Mouse (Mus musculus) embryonic facial prominence, embryonic 10.5 days (tissue): ENCODE results near the gene Phyh. TPM values are rescaled to one million over a fixed set of nuclear protein-coding genes. Genes with fewer than 3 reads are reported as not detected.
"Not testable (repeated sequence)": the region's sequence is repeated elsewhere in the genome, so short reads cannot be mapped to it uniquely, and the experiment has no call there.

Experiments used
- DNase-seq: peaks from one replicate; pipeline ENCODE4 v3.0.0-alpha.2; 2017; ENCODE audit warnings: low spot score
- H3K27ac ChIP-seq: fragments of 300-500 bp; sonication (generic); replicated peaks from 2 replicates; pipeline ENCODE4 v1.5.1; 2016; ENCODE audit warnings: mild to moderate bottlenecking
- H3K27me3 ChIP-seq: fragments of 300-500 bp; sonication (generic); replicated peaks from 2 replicates; pipeline ENCODE4 v1.6.1; 2016; ENCODE audit warnings: low read depth, mild to moderate bottlenecking; ENCODE audit not compliant: poor library complexity, severe bottlenecking
- H3K36me3 ChIP-seq: fragments of 300-500 bp; sonication (generic); replicated peaks from 2 replicates; pipeline ENCODE4 v1.6.1; 2016; ENCODE audit warnings: mild to moderate bottlenecking, moderate library complexity
- H3K4me1 ChIP-seq: fragments of 300-500 bp; sonication (generic); 2 replicates; pipeline ENCODE4 v1.6.1; 2016
- H3K4me3 ChIP-seq: fragments of 300-500 bp; sonication (generic); 2 replicates; pipeline ENCODE4 v1.5.1; 2016; ENCODE audit warnings: mild to moderate bottlenecking, moderate library complexity
- H3K9me3 ChIP-seq: fragments of 300-500 bp; sonication (generic); 2 replicates; pipeline ENCODE4 v1.6.1; 2016; ENCODE audit warnings: mild to moderate bottlenecking
- WGBS: fragments of 180-500 bp; shearing (Covaris S2); methylation state at CpG from one replicate; pipeline ENCODE4 v1.1.7; 2016; 5-methylcytosine and 5-hydroxymethylcytosine counted together
- polyA plus RNA-seq: library from polyadenylated mRNA; unstranded; fragments of >200 nt; fragmentation: Nextera tagmentation; extraction: Ambion mirVana; gene quantifications from 2 replicates; pipeline ENCODE4 v1.2.1, GENCODE M21; 2016

The Phyh gene
- polyA plus RNA-seq, 1 experiment from 2014 or later, result 34.2 TPM

DNA sequence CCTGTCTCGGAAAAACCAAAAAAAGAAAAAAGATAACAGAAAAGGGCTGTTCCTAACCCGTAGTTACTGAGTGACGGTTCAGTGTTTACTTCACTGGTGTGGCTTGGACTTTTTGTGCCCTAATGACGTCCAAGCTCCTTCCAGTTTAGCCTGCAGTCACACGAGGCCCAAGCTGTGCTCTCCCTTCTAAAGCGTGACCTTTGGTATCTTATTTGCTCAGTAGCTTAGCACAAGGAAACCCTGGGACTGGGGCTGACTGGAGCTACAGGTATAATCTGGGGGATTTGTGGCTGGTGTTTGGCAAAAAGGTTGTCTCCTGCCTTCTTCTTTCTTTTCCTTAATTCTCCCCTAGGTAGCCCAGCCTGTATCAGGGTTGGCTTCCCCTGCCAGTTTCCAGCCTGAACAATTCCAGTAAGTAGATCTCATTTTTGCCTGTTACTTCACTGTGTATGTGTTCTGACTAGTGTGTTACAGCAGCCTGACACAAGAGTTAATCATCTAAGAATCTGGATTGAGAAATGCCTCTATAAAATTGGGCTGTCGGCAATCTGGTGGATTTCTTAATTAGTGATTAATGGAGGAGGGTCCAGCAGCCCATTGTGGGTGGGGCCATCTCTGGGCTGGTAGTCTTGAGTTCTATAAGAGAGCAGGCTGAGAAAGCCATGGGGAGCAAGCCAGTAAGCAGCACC lies 3.8 kb downstream of the Phyh start:
- 63% methylated on average over 7 of the region's 7 CpGs for WGBS
- Histone ChIP-seq H3K36me3 (peaks cover 10% of the 10 kb centered on the region), H3K27me3 (no peaks in the 10 kb centered on the region), H3K4me1 (peaks cover 19% of the 10 kb centered on the region), H3K4me3 (no peak overlapping the region), H3K27ac (no peak overlapping the region), H3K9me3 (peaks cover 4% of the 10 kb centered on the region; the same call in 1 of the 2 replicates)
- DNase-seq, result no peak

- H3K4me1 ChIP-seq, result no peaks in the 10 kb centered on the region
- WGBS, result 89% methylated on average over 3 of the region's 3 CpGs
- H3K4me3 ChIP-seq, result no peak overlapping the region
- no peak for DNase-seq
- peaks cover 28% of the 10 kb centered on the region for H3K36me3 ChIP-seq
- H3K27ac ChIP-seq, result no peak overlapping the region
- no peaks in the 10 kb centered on the region for H3K27me3 ChIP-seq
- H3K9me3 ChIP-seq, result peaks cover 4% of the 10 kb centered on the region; the same call in 1 of the 2 replicates
Measured at GRCm38 (mm10) chr2:4927391-4927790, 8.6 kb downstream of the Phyh start.

DNA sequence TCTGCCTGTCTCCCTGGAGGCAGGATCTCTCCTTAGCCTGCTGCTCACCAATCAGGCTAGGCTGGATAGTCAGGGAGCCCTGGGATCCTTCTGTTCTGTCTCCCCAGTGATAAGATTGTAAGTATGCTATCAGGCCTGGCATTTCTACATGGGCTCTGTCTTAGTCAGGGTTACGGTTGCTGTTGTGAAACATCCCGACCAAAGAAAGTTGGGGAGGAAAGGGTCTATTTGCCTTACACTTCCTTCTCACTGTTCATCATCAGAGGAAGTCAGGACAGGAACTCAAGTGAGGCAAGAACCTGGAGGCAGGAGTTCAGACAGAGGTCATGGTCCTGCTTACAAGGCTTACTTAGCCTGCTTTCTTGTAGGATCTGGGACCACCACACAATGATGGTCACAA lies 10.4 kb downstream of the Phyh start:
- WGBS, result 85% methylated on average over 2 of the region's 2 CpGs
- no peak overlapping the region for H3K27ac ChIP-seq
- no peak for DNase-seq
- peaks cover 4% of the 10 kb centered on the region; the same call in 1 of the 2 replicates for H3K9me3 ChIP-seq
- no peaks in the 10 kb centered on the region for H3K4me1 ChIP-seq
- no peaks in the 10 kb centered on the region for H3K27me3 ChIP-seq
- peaks cover 34% of the 10 kb centered on the region for H3K36me3 ChIP-seq
- H3K4me3 ChIP-seq, result no peak overlapping the region

GRCm38 (mm10) chr2:4934516-4934915 lies 15.7 kb downstream of the Phyh start:
- no peaks in the 10 kb centered on the region for H3K27me3 ChIP-seq
- H3K27ac ChIP-seq, result no peak overlapping the region
- H3K36me3 ChIP-seq, result peaks cover 31% of the 10 kb centered on the region
- no peak overlapping the region for H3K4me3 ChIP-seq
- no peak for DNase-seq
- 90% methylated on average over 9 of the region's 9 CpGs for WGBS
- no peaks in the 10 kb centered on the region for H3K4me1 ChIP-seq
- 0 out of 2 replicates have a peak, but pooled peaks cover 3% of the 10 kb centered on the region for H3K9me3 ChIP-seq

DNA sequence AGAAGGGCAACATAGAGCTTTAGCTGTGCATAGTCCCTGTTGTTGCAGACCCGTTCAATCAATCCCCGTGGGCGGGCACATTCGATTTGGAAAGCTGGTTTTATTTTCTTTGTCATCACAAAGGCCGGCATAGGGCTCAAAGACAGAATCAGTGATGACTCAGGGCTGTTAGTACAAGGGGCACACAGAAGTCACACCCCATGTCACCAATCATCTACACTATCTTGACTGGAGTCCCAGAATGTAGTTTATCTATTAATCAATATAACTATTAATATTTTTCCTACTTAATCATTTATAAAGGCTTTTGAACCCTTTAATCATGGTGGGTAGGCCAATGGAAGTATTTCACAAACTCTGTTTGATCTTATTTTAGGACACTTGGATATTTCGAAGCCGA lies 19.1 kb downstream of the Phyh start:
- 0 out of 2 replicates have a peak, but pooled peaks cover 7% of the 10 kb centered on the region for H3K9me3 ChIP-seq
- peaks cover 28% of the 10 kb centered on the region for H3K36me3 ChIP-seq
- 91% methylated on average over 7 of the region's 7 CpGs for WGBS
- no peaks in the 10 kb centered on the region for H3K27me3 ChIP-seq
- no peaks in the 10 kb centered on the region for H3K4me1 ChIP-seq
- H3K27ac ChIP-seq, result no peak overlapping the region
- no peak overlapping the region for H3K4me3 ChIP-seq
- no peak for DNase-seq

- no peak for DNase-seq
- no peaks in the 10 kb centered on the region for H3K4me1 ChIP-seq
- H3K9me3 ChIP-seq, result peaks cover 16% of the 10 kb centered on the region
- H3K27me3 ChIP-seq, result no peaks in the 10 kb centered on the region
- no peak overlapping the region for H3K4me3 ChIP-seq
- peaks cover 22% of the 10 kb centered on the region for H3K36me3 ChIP-seq
- H3K27ac ChIP-seq, result no peak overlapping the region
- 91% methylated on average over 11 of the region's 11 CpGs for WGBS
Measured at GRCm38 (mm10) chr2:4940861-4941260, 22.0 kb downstream of the Phyh start.

DNA sequence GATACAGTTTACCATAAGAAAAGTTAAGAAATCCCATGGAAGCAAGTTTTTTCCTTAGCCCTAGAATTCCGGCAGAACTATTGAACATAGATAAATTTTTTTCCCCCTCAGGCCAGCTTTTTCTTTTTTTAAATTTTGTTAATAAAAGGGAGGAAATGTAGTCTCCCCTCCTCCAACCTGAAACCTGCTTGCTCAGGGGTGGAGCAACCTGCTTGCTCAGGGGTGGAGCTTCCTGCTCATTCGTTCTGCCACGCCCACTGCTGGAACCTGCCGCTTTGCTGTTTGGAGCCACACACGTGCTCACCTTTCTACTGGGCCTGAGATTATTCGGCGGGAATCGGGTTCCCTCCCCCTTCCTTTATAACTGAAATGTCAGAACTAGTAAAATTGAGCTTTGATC lies 30.9 kb downstream of the Phyh start:
- H3K9me3 ChIP-seq, H3K4me3 ChIP-seq, H3K27ac ChIP-seq, H3K27me3 ChIP-seq, H3K36me3 ChIP-seq, H3K4me1 ChIP-seq, DNase-seq: not testable (repeated sequence)
- WGBS, result 90% methylated on average over 8 of the region's 8 CpGs

GRCm38 (mm10) chr2:4950986-4951385 lies 32.2 kb downstream of the Phyh start:
- no peak overlapping the region for H3K4me3 ChIP-seq
- H3K4me1 ChIP-seq, result no peaks in the 10 kb centered on the region
- H3K36me3 ChIP-seq, result no peaks in the 10 kb centered on the region
- H3K27me3 ChIP-seq, result no peaks in the 10 kb centered on the region
- WGBS, result 88% methylated on average over 2 of the region's 2 CpGs
- H3K27ac ChIP-seq, result no peak overlapping the region
- no peak for DNase-seq
- H3K9me3 ChIP-seq, result no peaks in the 10 kb centered on the region

DNA sequence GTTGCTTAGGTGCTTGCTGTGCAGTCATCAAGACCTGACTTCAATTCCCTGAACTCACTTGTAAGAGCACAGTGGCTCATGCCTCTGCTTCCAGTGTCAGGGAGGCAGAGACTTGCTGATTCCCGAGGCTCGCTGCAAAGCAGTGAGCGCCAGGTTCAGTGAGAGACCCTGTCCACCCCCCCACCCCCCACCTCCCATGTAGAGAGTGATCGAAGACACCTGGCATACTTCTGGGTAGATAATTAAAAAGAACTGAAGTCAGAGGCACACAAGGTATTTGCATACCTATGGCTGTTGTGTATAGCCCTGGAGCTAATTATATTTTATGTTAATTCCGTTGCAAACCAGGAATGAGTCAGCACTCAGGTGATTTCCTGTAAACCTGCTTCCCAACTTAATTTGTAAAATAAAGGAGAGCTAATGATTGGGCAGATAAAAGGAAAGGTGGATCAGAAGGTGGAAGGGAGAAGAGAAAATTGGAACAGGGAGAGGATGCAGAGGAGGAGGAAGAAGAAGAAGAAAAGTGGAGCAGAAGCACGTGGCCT lies 35.5 kb downstream of the Phyh start:
- no peaks in the 10 kb centered on the region for H3K36me3 ChIP-seq
- H3K27me3 ChIP-seq, result no peaks in the 10 kb centered on the region
- no peaks in the 10 kb centered on the region for H3K9me3 ChIP-seq
- DNase-seq, result no peak
- no peaks in the 10 kb centered on the region for H3K4me1 ChIP-seq
- 90% methylated on average over 6 of the region's 6 CpGs for WGBS
- no peak overlapping the region for H3K27ac ChIP-seq
- H3K4me3 ChIP-seq, result no peak overlapping the region

DNA sequence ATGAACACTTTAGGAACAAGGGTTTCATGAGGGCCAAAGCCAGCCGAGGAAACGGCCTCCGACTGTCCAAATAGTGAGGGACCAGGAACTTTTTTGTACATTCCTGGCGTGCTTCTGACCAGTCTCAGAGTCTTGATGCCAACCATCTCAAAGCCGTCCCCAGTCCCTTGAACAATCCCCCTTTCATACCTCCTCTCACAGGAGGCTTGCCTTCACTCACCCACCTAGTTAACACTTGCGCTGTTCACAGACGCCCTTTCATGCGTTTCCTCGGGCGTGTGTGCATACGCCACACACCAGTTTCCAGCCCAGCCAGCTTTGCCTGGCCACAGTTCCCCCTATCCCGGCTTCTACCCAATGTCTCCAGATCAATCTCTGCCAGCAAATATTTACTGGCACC lies 39.2 kb downstream of the Phyh start:
- Histone ChIP-seq H3K27me3 (no peaks in the 10 kb centered on the region), H3K4me1 (no peaks in the 10 kb centered on the region), H3K9me3 (no peaks in the 10 kb centered on the region), H3K27ac (no peak overlapping the region), H3K36me3 (no peaks in the 10 kb centered on the region), H3K4me3 (no peak overlapping the region)
- WGBS, result 84% methylated on average over 12 of the region's 12 CpGs
- no peak for DNase-seq

DNA sequence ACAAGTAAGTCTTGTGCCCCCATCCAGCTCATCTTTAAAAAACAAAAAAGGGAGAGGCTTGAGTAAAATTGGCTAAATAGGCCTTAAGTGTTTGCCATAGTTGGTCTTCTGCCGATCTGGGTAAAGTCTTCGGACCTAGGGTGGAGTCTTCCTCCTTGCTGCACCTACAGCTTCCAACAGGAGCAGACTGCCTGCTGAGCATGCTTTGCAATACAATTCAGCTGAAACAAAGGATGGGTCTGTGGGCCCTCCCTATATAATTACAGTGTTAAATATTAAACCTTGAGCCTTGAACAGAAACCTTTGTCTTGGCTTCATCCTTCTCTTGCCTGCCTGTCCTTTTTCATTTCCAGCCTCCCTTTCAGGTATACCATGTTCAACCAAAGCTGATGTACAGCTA lies 49.0 kb downstream of the Phyh start:
- H3K27ac ChIP-seq, result no peak overlapping the region
- no peaks in the 10 kb centered on the region for H3K9me3 ChIP-seq
- H3K27me3 ChIP-seq, result no peaks in the 10 kb centered on the region
- no peaks in the 10 kb centered on the region for H3K4me1 ChIP-seq
- no peaks in the 10 kb centered on the region for H3K36me3 ChIP-seq
- DNase-seq, result no peak
- WGBS, result 97% methylated on average over 2 of the region's 2 CpGs
- no peak overlapping the region for H3K4me3 ChIP-seq

DNA sequence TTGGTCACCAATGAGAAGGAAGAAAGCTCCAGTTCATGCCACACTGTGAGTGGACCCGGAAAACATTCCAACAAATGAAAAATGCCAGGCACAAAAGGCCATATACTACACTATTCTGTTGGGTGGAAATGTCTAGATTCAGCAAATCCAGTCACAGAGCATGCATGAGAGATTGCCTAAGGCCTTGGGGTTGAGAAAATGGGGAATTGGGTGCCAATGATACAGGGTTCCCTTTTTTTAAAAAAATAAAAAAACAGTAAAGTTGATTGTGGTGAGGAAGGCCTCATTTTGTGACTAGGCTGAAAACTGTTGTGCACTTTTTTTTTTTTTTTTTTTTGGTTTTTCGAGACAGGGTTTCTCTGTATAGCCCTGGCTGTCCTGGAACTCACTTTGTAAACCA lies 50.3 kb downstream of the Phyh start:
- H3K4me1 ChIP-seq, result peaks cover 4% of the 10 kb centered on the region; the same call in 1 of the 2 replicates
- no peak overlapping the region for H3K4me3 ChIP-seq
- H3K27ac ChIP-seq, result no peak overlapping the region
- H3K36me3 ChIP-seq, result no peaks in the 10 kb centered on the region
- H3K9me3 ChIP-seq, result no peaks in the 10 kb centered on the region
- 69% methylated on average over 2 of the region's 2 CpGs for WGBS
- no peak for DNase-seq
- no peaks in the 10 kb centered on the region for H3K27me3 ChIP-seq

DNA sequence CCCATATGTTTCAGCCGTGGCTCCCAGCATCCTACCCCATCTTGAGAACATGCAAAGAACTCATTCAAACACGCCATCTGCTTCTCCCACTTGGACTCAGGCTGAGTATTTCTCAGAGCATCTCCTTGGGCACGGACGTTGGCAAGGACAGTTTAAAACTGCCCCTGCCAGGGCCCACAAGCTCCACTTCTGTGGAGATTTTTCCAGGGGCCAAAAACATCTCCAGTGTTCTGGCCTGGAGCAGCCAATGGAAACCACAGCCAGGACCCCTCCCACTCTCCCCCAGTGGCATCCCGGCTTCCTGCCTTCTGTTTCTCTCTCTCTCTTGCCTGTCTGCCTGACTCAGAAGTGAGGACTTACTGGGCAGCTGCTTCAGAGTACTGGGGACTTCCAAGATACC lies 57.0 kb downstream of the Phyh start, which contains the start of gene Ucma:
Gene Ucma, plus strand, starts transcription at position 316 of the 400 bp plus-strand sequence.
- no peak for DNase-seq

More for the DNA sequence above, 57.0 kb downstream of the Phyh start, which contains the start of gene Ucma:
- WGBS, result 68% methylated on average over 5 of the region's 5 CpGs
- peaks cover 22% of the 10 kb centered on the region for H3K4me1 ChIP-seq
- H3K4me3 ChIP-seq, result no peak within 1 kb of the TSS
- no peaks in the 10 kb centered on the region for H3K27me3 ChIP-seq
- H3K9me3 ChIP-seq, result no peaks in the 10 kb centered on the region
- peak within 1 kb of the TSS; percentile 41; the same call in 1 of the 2 replicates for H3K27ac ChIP-seq
- no peaks in the 10 kb centered on the region for H3K36me3 ChIP-seq
